Mouse (Mus musculus): ENCODE results near the gene Ap3m1.

Gene Ap3m1

DNA sequence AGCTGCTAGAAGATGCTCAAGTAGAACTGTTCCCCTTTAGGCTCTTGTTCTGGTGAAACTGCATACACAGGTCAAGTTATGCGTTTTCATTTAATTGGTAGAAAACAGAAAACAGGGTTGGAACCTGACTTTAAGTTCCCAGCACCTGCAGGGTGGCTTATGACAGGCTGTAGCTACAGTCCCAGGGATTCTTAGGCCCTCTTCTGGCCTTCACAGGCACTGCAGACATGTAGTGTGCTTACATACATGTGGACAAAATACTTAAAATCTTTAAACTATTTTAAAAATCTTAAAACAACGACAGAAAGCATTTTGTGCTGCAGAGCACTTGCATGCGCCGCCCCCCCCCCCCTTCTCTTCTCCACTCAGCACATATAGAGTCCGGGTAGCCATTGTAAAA is 17.3 kb upstream of the Ap3m1 start:
- DNase-seq: no peak

DNA sequence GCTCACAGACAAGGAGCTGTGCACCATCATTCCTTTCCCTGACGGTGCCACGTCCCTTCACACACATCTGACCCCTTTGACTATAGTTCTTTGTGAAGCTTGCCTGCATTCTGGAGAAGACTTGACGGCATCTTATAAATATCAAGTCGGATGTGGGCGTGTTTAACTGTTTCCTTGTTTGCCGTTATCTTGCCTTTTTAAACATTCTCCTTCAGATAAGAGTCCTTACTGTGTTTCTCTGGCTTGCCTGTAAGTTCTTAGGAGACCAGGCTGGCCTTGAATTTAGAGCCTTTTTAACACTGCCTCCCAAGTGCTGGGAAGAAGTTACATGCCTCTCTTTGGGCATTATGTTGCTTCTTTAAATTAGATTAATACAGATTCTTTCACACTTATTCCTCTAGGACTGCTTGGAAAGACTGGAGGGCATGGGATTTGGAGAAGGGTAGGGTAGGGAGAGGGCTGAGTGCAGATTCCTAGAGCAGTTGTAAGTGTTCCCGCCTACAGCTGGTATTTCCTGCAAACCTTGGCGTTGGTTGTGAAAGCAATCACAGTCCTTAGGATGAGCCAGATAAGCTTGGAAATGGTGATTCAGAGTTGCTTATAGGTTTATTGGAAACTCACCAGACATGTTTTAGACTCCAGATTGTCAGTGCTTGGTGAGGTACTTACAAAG is 13.3 kb upstream of the Ap3m1 start:
- peak; percentile 52 for DNase-seq

DNA sequence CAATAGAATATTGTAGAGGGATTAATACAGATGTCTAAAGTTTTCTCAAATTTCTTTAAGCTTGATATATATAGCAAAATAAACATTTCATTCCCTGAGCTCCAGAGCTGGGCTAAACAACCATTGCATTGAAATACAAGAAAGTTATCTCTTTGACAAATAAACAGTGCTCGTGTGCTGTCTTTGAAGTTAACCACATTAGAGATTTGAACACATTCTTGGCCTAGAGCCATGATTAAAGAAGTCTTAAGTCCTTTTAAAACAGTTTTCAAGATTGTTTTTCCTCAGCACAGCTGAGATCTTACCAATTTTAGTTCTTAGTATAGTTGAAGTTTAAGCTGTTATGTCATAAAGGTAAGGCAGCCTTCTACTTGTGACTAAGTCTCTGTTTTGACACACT is 12.0 kb upstream of the Ap3m1 start:
- no peak for DNase-seq

DNA sequence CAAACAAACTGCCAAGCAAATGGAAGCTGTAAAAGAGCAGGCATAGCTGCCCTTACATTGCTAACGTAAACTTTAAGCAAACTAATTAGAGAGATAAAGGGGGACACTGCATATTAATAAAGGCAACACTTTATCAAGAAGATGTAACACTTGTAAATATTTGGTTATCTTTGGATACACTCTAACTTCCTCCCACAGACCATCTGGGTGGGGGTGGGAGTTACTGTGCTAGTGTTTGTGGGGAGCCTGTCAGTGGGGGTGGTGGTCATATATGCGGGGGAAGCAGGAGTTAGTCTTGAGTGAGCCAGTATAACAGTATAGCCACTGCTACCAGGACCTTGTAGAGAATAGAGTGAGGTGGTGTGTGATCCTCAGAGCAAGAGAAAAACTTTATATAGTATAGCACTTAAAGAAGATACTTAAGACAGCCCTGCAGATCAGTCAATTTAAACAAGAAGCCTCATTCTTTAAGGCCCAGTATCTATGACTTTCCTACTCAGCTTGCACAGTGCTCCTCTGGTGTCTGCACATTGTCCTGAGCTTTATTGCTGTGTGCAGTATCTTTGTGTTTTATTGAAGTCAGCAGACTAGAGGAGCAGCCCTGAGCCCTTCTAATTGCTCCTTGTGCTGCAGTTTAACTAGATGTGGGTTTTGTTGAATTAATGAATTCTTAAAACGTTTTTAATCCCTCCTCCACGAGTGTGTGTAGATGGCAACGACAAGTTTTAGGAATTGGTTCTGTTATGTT is 10.6 kb upstream of the Ap3m1 start:
- no peak for DNase-seq

DNA sequence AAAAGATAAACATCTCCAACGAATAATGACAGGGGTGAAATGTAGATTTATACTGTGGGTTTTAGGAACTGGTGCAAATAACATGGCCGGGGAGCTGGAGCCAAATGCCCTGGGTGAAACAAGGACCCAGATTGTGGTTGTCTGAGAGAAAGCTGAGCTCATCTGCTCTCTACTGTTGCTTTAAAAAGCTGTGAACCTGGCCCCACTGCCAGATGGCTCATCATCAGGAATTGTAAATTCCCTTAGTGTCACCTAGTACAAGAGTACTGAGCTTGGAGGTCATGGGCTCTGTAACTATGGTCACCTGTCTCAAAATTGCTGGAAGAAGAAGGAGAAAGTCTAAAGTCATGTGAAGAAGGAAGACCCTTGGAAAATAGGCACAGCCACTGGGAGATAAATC is 6.7 kb upstream of the Ap3m1 start:
- DNase-seq: no peak

DNA sequence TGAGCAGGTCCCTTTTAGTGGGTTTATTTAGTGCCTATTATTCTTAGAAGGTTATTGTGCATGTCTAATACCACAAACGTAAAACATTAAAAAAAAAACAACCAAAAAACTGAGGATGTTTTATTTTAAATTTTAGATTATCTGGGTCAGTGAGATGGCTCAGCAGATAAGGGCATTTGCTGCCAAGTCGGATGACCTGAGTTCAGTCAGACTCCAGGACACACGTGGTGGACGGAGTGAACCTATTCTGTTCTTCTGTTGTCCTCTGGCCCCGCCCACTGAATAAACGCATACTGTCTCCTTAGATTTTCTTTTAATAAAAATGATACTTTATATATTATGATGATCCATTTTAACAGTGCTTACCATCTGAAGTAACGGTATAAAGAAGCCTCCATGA is 1.3 kb upstream of the Ap3m1 start:
- no peak for DNase-seq

DNA sequence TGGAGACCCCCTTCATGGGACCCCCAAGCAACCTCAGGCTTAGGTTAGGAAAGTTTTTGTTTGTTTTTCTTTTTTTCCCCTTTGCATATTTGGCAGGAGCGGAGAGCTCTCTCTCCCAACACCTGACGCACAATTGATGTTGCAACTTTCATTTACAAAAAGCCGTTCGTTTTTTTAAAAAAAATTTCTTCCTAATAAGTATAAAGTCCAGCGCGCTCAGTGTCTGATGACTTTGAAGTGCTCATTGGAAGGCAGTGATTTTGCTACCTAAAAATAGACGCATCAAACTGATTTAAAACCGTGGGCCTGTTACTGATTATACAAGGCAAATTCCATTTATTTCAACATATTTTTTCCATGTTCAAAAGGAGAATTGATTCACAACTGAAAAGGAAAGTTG is 843 bp upstream of the Ap3m1 start:
- peak in 1 of 2 experiments; percentile 34 for DNase-seq

DNA sequence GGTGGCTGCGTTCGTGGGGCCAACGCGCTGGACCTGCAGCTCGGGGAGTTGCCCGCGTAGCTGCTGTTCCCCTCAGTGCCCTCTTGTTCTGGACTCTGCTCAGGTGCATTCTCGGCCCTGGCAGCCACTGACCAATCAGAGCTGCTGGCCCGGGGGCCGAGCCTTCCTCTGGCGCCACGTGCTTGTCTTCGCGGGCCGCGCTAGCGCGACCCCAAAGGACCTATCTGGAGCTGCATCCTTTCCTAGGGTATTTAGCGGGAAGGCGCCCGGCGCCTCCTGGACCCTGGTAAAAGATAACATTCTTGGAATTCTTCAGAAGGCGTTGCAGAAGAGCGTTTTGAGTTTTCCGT is 448 bp upstream of the Ap3m1 start:
- DNase-seq: peak; percentile 74 to 77

DNA sequence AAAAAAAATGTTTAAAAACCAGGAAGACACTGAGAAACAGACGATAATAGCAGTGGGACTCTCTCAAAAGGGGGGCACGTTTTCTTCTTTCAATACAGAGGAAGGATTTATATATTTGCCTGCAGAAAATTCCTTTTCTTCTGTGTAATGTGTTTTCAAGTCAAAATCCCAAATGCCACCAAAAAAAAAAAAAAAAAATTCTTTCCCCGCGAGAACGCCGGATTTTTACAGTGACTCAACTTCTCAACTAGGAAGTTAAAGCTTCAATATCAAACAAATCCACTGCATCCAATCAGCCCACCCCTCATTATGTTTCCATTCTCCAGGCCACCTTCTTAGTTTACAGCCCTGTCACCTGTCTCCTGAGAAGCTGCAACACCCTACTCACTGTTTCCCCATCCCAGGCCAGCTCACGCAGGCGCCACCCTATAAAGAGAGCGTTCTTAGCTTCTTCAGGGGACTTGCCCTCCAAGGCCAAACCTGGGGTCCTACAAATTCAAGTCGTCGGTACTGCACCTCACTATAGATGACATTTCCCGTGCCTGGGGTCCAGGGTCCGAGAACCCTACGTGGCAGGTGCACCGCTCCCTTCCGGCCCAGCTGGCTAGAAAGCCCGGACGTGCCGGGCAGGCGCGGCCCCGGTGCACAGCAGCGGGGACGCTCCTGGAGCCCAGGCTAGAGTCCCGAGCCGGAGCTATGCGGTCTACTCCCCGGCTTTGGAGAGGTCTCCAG is 762 bp downstream of the Ap3m1 start:
- DNase-seq: no peak

DNA sequence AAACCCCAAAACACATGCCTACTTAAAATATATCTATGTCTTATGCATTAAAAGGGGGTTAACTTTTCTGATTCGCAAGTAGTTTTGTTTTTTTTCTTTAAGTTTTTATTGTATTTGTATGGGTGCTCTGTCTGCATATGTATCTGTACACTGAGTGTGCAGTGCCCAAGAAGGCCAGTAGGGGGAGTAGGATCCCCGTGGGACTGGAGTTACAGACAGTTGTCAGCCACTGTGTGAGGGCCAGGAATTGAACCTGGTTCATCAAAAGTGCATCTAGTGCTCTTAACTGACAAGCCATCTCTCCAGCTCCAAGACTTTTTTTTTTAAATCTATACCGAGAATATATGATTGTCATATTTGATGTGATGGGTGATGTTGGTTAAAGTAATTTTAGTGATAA is 1.6 kb downstream of the Ap3m1 start:
- DNase-seq: peak in 1 of 2 experiments; percentile 26

DNA sequence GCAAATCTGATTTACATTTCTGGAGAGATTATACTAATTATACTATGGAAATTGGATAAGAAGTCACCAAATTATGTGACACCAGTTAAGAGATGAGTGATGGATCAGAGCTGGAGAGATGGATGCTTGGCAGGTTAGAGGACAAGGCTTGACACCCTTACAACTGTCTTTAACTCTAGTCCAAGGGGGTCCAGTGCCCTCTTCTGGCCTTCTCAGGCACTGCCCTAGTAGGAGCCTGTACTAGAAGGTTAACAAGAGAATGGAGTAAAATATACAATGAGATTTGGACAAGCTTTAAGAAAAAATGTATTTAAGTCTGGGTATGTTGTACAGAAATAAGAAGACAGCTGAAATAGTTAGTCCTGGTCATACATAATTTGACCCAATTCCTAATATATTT is 3.4 kb downstream of the Ap3m1 start:
- DNase-seq: peak; percentile 54 to 63

DNA sequence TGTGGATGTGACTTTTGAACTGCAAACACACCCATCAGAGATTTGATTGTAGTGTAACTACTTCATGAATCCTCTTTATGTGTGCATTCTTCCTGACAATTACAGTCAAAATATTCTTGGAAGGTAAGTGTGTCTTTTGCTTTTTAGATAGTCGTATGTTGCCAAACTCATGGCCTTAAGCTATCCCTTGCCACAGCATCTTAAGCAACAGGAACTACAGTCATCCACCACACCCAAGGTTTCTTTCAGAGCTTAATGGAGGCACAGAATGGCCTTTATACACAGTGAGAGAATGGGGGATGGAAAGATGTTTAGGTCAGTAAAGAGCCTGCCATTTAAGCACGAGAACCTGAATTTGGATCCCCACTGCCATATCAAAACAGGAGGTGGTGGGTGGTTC is 4.5 kb downstream of the Ap3m1 start:
- no peak for DNase-seq

DNA sequence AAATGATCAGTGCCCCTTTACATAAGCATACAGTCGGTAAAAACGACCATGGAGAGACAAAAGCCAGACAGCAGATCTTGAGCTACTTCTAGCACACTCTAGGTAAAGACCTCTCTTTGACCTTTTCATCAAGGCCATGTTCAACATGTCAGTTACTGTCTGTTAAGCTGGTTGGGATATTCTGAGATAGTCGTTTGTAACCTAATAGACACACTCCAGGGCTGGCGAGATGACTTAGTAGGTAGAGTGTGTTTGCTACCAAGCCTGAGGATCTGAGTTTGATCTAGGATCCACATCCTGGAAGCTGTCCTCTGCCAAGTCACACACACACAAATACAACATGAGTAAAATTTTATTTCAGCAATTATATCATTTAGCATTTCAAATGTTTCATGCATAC is 12.7 kb downstream of the Ap3m1 start:
- no peak for DNase-seq

DNA sequence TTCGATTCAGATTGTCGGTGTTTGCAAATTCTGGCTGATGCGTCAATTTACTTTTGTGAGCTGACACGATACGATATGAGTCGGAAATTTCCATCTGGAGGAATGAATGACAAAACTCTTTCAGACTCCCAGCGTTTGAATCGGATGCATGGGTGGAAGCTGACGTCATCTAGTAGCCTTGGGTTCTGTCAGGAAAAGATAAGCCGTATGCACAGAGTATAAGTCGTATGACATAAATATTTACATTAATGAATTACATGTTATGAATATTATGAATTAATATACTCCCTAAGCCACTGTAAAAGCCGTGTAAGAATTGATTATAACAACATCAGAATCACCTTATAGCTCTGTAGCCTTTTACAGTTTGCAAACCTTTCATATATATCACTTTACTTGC is 13.2 kb downstream of the Ap3m1 start:
- DNase-seq: no peak

DNA sequence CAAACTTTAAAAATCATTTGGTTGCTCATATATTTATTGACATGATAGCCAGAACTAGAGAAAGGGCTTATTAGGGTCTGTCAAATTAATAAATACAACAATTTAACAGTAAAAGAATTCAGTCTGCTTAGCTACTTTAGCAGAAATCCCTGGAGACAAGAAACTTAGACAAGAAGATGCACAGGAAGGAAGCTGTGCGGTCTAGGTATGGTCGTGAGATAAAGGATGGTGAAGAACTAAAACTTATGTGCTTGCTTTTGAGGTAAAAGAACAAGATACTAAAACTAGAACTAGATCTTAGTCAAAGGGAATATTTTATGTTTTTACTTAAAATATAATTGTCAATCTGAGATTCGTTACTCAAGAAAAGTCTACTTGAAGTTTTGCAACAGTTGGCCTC is 17.5 kb downstream of the Ap3m1 start:
- DNase-seq: no peak

DNA sequence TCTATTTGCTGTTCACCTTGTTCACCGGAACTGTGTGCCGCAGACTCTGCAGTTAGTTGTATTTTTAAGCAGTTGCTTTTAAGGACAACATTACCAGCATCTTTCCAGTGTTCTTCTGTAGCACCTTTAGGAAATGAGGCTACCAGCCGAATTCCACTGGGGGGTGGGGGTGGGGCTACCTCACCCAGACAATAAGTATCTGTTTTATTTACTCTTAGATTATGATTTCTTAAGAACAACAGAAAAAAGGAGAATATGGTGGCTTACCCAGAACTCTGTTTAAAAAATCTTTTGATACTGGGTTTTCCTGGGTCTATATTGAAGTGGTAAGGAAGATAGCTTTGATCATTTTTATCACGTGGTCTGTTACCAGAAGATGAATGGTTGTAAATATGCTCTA is 18.0 kb downstream of the Ap3m1 start:
- no peak for DNase-seq

DNA sequence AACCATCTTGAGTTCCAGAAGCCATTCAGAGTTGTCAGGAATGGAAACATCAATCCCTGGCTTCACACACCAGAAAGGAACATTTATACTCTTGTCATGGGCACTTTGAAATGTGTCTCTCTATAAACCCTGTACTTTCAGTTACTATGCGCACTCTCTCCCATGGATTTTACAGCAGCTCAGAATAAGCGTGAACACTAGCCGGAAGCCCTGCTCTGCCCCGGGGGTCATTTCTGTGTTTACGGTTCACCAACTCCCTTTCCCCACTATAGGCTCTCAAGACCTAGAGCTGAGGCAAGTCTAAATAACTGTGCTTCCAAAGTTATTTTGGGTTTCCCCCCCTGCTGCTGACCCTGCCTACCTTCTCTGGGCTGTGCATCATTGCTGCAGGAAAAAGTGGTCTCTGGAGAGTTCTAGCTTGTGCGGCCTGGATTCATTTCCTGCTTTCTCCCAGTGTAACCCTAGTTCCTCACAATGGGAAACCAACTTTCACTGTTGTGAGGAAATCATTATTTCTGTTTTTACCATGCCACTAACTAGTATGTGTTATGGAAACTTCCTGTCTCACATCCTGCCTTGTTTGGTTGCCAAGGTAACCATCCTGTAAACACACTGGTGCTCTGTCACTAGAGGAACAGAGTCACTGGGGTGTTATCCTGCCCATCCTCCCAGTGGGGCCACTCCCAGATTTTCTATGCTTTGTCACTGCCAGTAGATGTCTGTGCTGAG is 20.4 kb downstream of the Ap3m1 start:
- DNase-seq: peak; percentile 66 to 79

DNA sequence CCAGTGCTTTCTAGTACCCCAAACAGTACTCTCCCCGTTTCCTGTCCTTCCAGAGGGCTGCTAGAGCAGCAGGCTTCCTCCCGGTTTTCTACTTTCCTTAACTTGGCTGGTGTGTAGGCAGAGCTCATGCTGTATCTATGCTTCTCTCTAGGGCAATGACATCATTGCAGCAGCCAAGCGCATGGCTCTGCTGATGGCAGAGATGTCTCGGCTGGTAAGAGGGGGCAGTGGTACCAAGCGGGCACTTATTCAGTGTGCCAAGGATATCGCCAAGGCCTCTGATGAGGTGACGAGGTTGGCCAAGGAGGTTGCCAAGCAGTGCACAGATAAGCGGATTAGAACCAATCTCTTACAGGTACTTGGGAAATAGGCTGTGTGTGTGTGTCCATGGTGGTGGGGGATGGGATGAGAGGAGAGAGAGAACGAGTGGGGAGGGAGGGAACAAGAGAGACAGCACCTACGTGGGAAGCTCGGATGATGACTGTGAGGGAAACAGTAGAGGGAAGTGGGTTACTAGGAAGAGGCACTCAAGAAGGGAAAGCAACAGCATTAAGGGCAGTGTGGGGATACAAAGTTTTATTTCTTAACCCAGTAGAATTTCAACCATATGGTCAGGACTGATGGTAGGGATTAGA is 23.2 kb downstream of the Ap3m1 start:
- no peak for DNase-seq

DNA sequence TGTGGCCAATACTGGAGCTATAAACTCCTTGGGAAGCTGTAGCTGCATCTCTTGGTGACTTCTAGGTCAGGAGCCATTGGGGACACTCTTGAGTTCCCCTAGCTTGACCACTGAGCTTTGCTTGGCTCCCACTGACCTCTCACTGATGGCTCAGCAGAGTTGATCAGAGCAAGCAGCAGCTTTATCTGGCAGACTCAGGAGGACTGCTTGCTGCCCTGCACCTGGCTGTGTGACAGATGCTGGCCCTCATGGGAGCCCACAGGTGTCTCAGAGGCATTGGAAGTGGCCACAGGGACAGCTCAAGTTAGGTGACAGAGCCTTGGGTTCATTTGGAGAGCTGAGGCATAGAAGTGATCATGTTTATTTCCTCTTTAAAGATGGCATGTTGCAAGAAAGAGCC is 24.8 kb downstream of the Ap3m1 start:
- DNase-seq: no peak

DNA sequence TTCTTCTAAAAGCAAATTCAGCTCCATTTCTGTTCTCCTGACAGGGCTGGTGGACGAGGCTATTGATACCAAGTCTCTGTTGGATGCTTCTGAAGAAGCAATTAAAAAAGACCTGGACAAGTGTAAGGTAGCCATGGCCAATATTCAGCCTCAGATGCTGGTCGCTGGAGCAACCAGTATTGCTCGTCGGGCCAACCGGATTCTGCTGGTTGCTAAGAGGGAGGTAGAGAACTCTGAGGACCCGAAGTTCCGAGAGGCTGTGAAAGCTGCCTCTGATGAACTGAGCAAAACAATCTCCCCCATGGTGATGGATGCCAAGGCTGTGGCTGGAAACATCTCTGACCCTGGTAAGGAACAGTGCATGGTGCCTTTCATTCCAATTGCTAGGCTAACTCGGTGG is 31.9 kb downstream of the Ap3m1 start:
- DNase-seq: no peak

DNA sequence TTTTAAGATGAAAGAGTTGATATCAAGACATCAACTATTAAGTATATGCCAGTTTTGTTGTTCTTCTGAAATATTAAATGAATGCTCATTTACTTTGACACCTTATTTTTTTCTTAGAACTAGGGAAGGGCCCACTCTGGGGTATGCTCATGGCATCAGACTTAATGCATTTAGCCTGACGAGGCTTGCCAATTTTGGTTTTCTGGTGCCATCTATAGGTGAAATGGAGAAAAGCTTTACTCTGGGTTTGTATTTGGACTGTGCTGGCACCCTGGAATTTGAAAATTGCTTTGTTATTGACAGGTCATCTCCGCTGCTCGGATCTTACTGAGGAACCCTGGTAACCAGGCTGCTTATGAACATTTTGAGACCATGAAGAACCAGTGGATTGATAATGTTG is 33.3 kb downstream of the Ap3m1 start:
- no peak for DNase-seq

DNA sequence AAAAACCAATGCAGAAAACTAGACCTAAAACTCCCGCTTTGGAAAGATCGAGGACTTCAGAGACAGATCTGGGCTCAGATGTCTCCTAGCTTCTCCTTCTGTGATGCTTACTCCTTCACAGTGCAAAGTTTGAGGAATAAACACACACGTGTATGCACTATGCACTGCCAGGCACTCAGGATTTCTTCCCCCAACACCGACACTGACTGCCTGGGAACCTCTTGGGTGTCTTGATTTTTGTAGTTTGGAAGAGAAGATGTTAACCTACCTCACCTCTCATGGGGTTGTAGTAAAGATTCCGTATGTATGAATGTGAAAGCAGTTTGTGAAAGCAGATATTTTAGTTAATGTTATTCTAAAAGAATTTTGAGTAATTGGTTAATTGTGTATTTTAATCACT is 34.4 kb downstream of the Ap3m1 start:
- no peak for DNase-seq

DNA sequence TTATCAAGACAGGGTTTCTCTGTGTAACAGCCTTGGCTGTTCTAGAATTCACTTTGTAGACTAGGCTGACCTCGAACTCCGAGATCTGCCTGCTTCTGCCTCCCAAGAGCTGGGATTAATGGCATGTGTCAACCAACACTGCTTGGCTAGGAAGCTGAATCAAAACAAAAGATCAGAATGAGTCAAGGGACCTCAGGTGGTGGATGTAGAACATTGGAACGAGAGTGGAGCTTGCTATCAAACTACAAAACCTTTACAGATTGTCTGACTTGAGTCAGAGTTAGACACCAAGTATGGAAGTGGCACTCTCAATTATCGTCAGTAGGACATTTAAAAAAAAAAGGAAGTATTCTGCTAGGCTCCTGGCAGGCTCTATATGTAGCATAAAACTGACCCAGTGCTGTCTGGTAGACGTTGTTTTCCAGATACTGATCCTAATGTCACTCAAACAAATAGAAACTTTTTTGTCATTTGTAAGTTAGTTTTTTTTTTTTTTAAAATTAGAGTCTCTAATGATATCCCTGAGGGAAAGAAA is 38.4 kb downstream of the Ap3m1 start:
- no peak for DNase-seq
